Mouse (Mus musculus) thymus, postnatal 36 days (tissue): Measurements from ENCODE around the gene Sec11a.
A peak's percentile ranks its signal among the peaks of the same experiment; 100 is the strongest.
"Not testable (repeated sequence)": the region's sequence is repeated elsewhere in the genome, so short reads cannot be mapped to it uniquely, and the experiment has no call there.

Source experiments
- DNase-seq, 2 experiments: peaks; one replicate each; pipeline ENCODE4 v3.0.0; 2022; ENCODE audit warnings: mixed read lengths in 2 of 2

Gene Sec11a

GRCm38 (mm10) chr7:80947445-80948350 lies at the start of gene Sec11a:
TSS of gene Sec11a (minus strand) at chr7:80947780.
- DNase-seq = peak; percentile 95 to 96

GRCm38 (mm10) chr7:80995266-80996146 lies 47.9 kb upstream of the Sec11a start:
- peak; percentile 13 to 19 for DNase-seq

GRCm38 (mm10) chr7:80994663-80995005 lies 47.1 kb upstream of the Sec11a start:
- peak; percentile 13 to 19 for DNase-seq

DNA sequence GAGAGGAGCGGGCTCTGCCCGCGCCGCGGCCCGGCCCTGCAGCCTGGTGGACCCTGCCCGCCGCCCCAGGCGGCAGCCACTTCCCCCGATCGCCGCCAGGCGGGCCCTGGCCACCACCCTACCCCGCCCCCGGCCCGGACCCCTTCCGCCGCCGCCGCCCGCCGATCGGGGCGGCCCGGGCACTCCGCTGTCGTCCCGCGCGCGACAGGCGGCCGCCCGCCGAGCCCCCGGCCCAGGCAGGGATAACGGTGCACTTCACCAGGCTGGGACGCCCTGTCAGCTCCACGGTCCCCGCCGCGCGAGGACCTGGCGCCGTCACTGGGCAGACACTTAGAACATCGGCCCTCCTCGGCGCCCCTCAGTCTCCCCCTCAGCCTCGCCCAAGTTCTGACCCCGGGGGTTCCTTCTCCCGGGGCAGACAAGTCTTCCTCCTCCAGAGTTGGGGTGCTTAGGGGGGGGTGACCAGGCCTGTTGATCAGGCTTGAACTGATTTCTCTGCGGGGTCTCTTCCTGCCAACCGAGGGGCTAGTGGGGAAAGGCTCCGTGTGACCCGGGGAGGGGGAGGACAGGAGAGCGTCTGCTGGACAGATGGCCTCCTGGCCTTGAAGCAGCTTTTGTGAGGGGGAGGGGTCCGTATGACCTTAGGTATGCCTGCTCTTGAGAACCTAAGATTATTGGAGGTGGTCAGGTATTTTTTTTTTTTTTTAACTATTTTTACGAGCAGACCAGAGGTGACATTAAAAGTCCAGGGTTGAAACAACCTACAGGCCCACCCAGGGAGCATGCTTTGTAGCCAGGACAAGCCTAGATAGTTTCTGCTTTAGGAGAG lies 46.5 kb upstream of the Sec11a start:
- DNase-seq = no peak

DNA sequence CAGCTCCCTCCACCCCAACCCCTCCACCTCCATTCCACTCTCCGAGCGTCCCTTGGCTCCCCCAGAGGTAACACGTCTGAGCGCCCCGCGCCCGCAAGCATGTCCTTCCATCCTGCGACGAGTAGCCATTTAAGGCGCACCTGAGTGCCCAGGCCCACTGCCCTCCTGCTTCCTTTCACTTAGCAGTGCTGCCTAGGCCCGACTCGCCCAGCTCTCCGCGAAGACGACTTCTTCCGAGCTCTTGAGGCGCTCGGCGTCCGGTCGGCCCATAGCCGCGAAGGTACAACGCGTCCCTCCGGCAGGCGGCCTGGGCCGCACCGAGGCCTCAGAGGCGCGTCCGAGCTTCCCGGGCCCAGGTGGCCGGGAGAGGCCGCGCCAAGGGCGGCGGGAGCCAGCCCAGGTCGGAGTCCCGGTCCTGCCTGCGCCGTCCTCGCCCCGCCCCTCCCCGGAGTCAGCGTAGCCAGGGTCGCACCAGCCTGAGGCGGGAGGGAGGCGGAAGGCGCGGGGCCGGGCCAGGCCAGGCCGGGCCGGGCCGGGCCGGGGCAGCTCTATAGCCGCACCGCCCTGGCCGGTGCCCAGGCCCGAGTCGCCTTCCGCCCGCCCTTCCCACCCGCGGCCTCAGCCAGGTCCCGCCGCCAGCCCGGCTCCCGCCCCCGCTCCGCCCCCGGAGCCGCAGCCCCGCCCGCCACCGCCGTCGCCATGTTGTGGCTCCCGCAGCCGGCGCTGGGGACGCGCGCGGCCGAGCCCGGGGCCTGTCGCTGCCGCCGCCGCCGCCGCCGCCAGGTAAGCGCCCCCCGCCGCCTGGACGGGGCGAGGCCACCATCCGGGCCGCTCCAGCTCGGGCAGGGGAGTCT lies 45.6 kb upstream of the Sec11a start, which contains the start of gene Zfp592:
Gene Zfp592 (plus strand): TSS at position 702 of the 854 bp plus-strand sequence.
- DNase-seq = peak; percentile 84 to 85

DNA sequence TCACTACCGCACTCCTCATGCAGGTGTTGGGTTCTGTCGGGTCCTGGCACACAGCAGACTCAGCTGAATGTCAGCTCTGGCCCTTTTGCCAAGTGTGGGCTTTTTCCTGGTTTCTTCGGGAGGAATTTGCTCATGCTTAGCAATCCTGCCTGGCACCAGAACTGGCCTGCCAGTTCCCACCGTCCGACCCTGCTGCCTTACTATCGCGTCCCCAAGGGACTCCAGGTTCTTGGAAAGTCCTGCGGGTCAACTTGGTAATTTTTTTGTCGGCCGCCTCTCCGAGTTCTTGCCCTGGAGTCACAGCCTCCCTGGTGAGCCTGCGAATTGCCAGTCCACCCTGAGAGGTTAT lies 45.0 kb upstream of the Sec11a start:
- DNase-seq = no peak

- no peak for DNase-seq
Observed at GRCm38 (mm10) chr7:80992063-80992462, 44.5 kb upstream of the Sec11a start.

DNA sequence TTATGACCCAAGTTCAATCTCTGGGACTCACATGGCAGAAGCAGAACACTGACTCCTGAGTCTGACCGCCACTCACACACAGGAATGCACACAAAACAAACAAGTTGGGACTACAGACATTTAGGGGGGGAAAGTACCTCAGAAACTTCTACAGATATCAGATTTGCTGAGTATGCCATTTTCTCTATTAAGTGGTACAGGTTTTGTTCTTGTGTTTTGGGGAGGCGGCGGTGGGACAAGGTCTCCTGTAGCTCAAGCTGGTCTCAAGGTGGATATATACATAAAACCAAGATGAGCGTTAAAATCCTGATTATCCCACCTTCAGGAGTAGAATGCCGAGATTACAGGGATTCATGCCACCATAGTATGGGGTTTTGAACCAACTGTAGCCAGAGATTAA lies 44.0 kb upstream of the Sec11a start:
- no peak for DNase-seq

DNA sequence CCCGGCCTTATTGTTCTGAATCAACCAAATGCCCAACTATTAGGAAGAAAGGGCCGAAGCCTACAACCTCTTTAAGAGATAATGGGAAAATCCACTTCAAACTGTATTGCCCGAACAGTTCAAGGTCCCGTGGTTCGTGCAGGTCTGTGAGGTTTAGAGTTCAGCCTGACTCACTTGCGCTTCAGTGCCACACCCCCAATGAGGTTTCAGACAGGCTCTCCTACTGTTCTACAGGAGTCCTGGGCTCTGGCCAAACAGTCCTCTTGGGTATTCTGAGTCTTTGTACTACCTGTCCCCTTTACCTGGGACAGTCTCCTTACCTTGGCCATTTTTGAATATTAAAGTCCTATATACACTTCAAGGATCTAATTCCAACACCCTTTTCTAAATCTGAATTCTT lies 42.7 kb upstream of the Sec11a start:
- DNase-seq = no peak

DNA sequence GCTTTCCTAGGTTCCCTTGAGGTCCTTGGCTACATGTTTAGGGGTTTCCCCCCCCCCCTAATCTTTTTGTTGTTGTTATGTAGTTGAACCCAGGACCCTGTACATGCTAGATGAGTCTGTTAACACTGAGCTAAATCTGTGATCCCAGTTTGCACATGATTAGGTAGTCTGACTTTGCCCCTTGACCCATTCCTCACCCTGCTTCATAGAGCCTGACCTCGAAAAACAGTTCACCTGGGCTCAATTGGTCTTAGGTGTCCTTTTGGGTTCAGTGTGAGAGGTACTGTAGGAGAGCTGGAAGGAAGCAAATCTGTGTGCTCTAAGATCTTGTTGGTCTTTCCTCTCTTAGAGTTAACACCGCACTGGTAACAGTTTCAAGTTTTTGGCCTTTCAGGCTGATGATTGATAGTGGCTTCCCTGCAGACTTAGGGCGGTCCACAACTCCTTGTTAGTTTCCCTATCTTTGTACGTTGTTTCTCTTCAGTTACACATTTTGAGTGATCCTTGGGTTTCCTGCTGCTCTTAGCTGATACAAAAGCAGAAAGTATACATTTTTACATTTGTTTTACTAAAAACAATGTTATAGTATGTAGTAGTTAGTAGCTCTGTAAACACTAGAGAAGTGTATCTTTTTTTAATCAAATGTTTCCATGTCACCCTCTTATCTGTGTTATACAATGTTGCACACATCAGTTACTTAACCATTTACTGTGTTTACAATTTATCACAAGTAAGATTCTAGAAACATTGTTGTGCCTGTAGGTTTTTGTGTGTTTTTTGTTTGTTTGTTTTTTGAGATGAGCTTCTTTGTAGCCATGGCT lies 40.4 kb upstream of the Sec11a start:
- no peak for DNase-seq

- DNase-seq = no peak
Observed at GRCm38 (mm10) chr7:80986458-80987187, 39.0 kb upstream of the Sec11a start.

- no peak for DNase-seq
Observed at GRCm38 (mm10) chr7:80980566-80980965, 33.0 kb upstream of the Sec11a start.

GRCm38 (mm10) chr7:80973638-80974015 lies 26.0 kb upstream of the Sec11a start:
- not testable (repeated sequence) for DNase-seq

- DNase-seq = not testable (repeated sequence)
Observed at GRCm38 (mm10) chr7:80972920-80973637, 25.5 kb upstream of the Sec11a start.

- DNase-seq = no peak
Observed at GRCm38 (mm10) chr7:80972082-80972481, 24.5 kb upstream of the Sec11a start.

GRCm38 (mm10) chr7:80971419-80971818 lies 23.8 kb upstream of the Sec11a start:
- DNase-seq = no peak

GRCm38 (mm10) chr7:80970913-80971312 lies 23.3 kb upstream of the Sec11a start:
- DNase-seq = no peak

GRCm38 (mm10) chr7:80962799-80963198 lies 15.2 kb upstream of the Sec11a start:
- DNase-seq = no peak

DNA sequence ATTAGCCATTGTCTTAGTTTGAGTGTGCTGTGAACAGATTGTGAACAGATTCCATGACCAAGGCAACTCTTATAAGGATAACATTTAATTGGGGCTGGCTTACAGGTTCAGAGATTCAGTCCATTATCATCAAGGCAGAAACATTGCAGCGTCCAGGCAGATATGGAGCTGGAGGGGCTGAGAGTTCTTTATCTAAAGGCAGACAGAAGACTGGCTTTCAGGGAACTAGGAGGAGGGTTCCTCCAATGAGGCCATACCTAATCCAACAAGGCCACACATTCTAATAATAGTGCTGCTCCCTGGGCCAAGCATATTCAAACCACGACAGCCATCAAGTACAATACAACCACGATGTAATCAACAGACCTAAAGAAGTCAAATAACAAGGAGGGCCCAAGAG lies 11.4 kb upstream of the Sec11a start:
- no peak for DNase-seq

GRCm38 (mm10) chr7:80956891-80957290 lies 9.3 kb upstream of the Sec11a start:
- DNase-seq = no peak
